Mouse (Mus musculus): ENCODE measurements around the gene Rabgap1l.
"Not testable (repeated sequence)": the region's sequence is repeated elsewhere in the genome, so short reads cannot be mapped to it uniquely, and the experiment has no call there.

Gene Rabgap1l

GRCm38 (mm10) chr1:160496906-160497577 is 296.0 kb downstream of the Rabgap1l start:
- DNase-seq (ENCODE audit: low spot score) = no peak

- DNase-seq (ENCODE audit: low spot score) = no peak
Measured at GRCm38 (mm10) chr1:160485731-160486130, 307.3 kb downstream of the Rabgap1l start.

DNA sequence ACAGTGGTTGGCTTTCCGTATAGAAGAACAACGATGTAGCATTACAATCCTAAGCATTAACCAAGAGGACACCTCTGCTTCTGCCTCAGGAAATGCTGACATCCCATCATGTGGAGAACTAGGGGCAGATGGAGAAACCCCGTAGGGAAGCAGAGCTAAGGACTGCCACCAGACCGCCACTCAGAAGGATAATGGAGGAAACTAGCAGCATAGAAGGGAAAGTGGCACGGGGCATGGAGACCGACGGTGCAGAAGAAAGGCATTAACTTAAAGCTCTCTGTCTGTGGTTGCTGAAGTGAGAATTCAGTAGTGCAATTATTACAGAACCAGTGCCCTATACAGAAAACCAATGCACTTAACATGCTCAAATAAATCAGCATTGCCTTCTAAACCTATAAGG is 308.0 kb downstream of the Rabgap1l start:
- DNase-seq (ENCODE audit: low spot score) = no peak

- DNase-seq (ENCODE audit: low spot score) = no peak
Measured at GRCm38 (mm10) chr1:160481643-160482042, 311.4 kb downstream of the Rabgap1l start.

GRCm38 (mm10) chr1:160467443-160467842 is 325.6 kb downstream of the Rabgap1l start:
- no peak for DNase-seq (ENCODE audit: low spot score)

GRCm38 (mm10) chr1:160465186-160465585 is 327.8 kb downstream of the Rabgap1l start:
- no peak for DNase-seq (ENCODE audit: low spot score)

DNA sequence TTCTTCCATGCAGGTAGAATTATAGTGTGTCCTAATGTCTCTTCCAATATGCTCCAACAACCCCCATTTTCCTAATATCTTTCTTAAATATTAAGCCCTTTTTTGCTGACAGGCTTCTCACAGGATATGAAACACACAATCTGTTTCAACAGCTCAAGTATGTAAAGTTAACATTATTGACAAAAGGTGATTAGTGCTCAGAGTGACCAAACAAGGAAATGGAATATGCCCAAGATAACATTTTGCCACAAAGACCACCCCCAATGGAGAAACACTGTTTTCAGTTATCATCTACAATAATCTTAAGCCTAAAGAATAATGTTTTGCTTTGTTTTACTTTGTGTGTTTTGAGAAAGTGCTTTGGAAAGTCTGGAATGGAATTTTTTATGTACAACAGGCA is 328.9 kb downstream of the Rabgap1l start:
- no peak for DNase-seq (ENCODE audit: low spot score)

DNA sequence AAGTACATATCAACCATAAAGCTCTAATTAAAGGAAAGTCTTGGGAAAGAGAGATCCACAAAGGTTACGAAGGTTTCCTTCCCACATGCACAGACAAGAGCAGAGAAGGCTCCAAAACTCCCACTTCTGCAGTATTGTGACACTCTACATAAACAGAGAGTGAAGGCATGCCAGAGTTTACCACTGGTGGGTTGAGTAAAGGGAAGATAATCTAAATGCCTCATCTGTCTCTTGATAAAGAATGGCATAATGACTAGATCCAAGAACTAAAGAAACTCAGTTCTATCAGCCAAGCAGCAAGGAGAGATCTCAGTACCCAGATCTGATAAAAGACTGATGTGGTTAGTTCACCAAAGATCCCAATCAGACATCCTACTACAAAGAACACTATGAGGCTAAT is 332.7 kb downstream of the Rabgap1l start:
- DNase-seq (ENCODE audit: low spot score) = no peak

DNA sequence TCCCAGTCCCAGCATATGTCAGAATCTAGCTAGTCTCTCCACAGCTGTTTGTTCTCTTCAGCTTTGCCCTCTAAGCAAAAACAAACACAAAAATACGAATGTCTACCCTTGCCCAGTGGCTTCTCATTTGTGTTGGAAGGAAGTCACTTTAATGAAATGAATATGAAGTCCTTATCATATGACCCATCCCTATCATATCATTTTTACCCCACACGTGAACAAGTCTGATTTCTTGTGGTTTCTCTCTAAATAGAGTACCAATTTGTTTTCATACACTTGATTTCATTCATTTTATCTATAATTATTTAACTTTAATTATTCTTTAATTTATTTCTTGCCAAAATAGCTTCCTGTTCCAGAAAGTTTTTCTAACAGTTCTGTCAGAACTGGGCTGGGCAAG is 341.3 kb downstream of the Rabgap1l start:
- no peak for DNase-seq (ENCODE audit: low spot score)

- DNase-seq (ENCODE audit: low spot score) = no peak
Measured at GRCm38 (mm10) chr1:160448681-160449080, 344.3 kb downstream of the Rabgap1l start.

- DNase-seq (ENCODE audit: low spot score) = no peak
Measured at GRCm38 (mm10) chr1:160446823-160447222, 346.2 kb downstream of the Rabgap1l start.

GRCm38 (mm10) chr1:160443506-160443905 is 349.5 kb downstream of the Rabgap1l start:
- DNase-seq (ENCODE audit: low spot score) = no peak

DNA sequence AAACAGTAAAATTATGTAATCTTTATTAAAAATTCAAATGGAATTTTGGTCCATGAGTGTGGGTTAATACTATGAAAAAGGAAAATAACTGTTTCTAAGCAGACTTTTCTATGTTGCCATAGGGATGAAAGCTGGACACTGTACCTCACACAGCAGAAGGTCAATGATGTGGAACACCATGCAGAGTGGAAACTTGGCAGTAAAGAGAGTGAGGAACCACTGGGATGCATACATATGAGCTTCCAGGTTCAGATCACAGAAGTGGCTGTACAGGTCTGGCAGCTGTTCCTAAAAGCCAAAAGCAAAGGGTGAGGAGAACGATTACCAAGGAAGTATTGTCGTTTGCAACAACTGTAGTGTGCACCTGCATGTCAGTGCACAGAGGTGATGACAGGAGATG is 351.3 kb downstream of the Rabgap1l start:
- DNase-seq (ENCODE audit: low spot score) = no peak

DNA sequence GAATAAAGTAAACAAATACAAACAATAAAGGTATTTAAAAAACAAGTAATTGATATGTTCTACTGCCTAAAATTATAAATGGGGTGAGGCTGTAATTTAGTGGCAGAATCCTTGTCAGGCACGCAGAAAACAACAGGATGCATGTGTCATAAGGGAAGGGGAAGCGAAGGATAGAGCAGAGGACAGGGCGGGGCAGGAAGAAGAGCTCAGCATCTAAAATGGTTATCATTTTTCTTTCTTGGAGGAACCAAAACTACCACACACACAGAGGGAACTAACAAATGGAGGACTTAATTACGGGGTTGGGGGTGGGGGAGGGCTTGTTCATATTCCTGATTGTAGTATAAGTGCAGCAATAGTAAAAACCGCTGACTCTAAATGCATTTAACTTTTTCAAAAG is 351.9 kb downstream of the Rabgap1l start:
- DNase-seq (ENCODE audit: low spot score) = no peak

DNA sequence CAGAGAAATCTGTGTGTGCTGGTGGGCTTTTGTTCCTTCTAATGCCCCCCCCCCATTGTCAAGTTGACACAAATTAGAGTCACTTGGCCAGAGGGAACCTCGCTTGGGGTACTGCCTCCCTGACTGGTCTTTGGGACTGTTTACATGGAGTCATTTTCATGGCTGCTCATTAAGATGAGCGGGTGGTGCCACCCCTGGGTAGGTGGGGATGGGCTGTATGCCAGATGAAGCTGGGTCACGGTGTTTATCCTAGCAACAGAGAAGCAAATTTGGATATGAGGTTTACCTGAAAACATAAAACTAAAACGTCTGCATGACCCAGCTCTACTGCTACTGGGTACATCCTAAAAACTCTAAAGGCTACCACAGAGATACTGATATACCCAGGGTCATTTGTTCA is 354.2 kb downstream of the Rabgap1l start:
- no peak for DNase-seq (ENCODE audit: low spot score)

- no peak for DNase-seq (ENCODE audit: low spot score)
Measured at GRCm38 (mm10) chr1:160417196-160417854, 375.7 kb downstream of the Rabgap1l start.

- no peak for DNase-seq (ENCODE audit: low spot score)
Measured at GRCm38 (mm10) chr1:160410822-160411221, 382.2 kb downstream of the Rabgap1l start.

GRCm38 (mm10) chr1:160409689-160410088 is 383.3 kb downstream of the Rabgap1l start:
- DNase-seq (ENCODE audit: low spot score) = not testable (repeated sequence)

GRCm38 (mm10) chr1:160409123-160409522 is 383.9 kb downstream of the Rabgap1l start:
- no peak for DNase-seq (ENCODE audit: low spot score)

DNA sequence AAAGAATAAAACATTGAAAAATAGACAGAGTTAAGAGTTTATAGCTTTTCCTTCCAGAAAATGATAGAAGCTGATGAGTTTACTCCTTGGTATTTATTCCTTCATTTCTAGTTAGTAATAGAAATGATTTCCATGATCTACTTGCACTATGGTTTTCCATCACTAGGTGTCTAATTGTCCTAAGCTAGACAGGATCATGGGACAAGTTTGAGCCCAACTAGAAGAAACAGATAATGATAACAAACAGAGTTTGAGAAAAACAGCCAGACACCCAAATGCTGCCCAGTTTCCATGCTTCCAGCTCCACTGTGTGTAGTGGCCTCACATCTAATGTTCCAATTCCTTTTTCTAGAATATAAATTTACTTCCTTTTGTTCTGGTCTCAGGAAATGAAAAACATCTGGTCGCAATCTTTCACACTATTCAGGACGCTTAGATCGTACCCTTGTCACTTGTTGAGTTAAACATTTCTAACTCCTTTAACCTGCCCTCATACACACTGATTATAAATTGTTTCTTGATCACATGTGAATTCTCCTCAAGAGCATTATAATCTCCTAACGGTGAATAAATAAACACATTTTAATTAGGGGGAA is 384.6 kb downstream of the Rabgap1l start:
- no peak for DNase-seq (ENCODE audit: low spot score)

DNA sequence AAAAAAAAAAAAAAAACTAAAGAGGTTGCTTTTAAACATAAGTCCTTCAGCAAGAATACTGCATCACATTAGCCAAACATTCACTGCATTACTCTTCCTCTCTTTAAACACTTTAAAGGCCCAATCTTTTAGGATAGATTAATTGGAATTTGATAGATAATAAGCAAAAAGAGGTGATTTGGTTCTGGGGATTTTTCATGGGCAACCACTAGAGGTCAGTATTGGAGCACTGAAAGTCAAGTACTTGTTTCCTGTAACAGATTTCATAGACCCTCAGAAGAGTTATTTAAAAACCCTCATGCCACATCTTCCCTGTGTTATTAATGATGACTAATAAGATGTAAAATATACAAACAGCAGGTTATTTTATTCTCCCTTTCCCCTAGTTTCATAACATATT is 393.6 kb downstream of the Rabgap1l start:
- no peak for DNase-seq (ENCODE audit: low spot score)

DNA sequence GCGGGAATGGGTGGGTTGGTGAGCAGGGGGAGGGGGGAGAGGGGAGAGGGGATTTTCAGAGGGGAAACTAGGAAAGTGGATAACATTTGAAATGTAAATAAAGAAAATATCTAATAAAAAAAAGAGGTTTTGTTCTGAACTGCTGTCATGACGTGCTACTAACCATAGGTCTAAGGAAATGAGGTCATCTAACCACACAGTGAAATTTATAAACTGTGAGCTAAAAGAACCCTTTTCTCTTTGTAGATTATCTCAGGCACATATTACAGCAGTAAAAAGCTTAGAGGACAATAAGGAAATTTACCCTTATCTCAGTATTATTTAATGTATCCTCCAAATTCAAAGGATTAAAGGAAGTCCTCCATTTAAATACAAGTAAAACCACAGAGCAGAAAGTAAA is 396.0 kb downstream of the Rabgap1l start:
- no peak for DNase-seq (ENCODE audit: low spot score)

DNA sequence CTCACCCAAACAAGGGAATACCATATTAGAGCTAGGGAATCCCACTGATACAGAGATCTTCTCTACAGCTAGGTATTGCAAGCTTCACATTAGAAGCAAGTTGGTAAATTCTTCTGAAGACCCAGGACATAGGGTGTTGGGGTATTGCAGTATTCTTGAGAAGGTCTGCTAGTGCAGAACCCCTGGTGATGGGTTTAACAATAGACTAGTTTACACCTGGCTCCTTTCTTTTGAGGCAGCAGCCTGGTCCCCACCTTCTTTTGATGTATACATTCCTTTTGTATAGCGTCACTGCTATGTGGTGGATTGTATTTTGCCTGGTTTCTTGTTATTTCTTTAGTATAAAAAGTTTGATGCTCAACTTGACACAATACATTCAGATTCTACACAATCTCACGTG is 405.6 kb downstream of the Rabgap1l start:
- no peak for DNase-seq (ENCODE audit: low spot score)

DNA sequence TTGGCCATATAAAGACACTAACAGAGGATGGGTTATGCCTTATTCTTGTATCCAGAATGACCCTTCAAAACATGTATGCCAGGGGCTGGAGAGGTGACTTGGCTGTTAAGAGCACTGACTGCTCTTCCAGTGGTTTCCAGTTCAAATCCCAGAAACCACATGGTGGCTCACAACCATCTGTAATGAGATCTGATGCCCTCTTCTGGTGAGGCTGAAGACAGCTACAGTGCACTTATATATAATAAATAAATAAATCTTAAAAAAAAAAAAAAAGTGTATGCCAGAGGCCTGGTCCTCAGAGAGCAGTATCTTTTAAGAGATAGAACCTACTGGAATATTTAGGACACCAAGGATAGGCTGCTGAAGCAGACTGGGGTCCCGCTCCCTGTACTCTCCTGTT is 414.6 kb downstream of the Rabgap1l start:
- DNase-seq (ENCODE audit: low spot score) = no peak
